Mouse (Mus musculus) urinary bladder, postnatal 10 days (tissue): ENCODE results near the gene Borcs6.
A peak's percentile ranks its signal among the peaks of the same experiment; 100 is the strongest.

ENCODE experiments used
- DNase-seq: peaks from one replicate; pipeline ENCODE4 v3.0.0; 2022; ENCODE audit warnings: low spot score

The Borcs6 gene

DNA sequence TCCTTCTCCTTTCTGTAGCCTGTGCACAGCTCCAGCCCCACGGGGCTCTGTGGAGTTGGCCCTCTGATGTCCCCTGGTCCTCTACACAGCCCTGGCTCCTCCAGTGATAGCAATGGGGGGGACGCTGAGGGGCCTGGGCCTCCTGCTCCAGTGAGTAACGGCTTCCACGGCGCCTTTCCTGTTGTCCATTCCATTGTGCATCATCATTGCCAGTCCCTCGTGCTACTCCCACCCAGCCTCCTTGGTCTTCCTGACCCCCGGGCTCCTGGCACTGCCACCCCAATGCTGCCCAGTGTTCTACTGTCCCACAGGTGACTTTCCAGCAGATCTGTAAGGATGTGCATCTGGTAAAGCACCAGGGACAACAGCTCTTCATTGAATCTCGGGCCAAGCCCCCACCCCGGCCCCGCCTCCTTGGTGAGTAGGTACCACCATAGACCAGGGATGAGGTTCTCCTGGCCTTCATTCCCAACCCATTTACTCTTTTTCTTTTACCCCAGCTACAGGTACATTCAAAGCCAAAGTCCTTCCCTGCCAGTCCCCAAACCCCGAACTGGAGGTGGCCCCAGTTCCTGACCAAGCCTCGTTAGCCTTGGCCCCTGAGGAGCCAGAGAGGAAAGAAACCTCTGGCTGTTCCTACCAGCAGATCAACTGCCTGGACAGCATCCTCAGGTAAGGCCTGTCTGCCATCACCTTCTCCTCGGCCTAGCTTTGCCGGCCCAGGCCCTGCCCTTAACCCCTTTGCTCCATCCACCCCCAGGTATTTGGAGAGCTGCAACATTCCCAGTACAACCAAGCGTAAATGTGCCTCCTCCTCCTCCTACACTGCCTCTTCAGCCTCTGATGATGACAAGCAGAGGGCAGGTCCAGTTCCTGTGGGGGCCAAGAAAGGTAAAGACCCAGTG is 44.3 kb downstream of the Borcs6 start:
- no peak for DNase-seq

DNA sequence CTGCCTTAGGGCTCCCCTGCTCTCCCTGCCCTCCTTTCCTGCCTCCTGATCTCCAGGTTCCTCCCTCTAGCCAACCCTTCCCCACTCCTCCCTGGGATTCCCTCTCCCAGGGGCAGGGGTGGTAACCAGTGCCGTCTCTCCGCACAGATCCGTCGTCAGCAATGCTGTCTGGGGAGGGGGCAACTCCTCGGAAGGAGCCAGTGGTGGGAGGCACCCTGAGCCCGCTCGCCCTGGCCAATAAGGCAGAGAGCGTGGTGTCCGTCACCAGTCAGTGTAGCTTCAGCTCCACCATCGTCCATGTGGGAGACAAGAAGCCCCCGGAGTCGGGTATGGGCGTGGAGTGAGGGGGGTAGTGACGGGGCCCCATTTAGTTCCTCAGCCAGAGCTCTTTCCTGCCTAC is 45.0 kb downstream of the Borcs6 start:
- no peak for DNase-seq

DNA sequence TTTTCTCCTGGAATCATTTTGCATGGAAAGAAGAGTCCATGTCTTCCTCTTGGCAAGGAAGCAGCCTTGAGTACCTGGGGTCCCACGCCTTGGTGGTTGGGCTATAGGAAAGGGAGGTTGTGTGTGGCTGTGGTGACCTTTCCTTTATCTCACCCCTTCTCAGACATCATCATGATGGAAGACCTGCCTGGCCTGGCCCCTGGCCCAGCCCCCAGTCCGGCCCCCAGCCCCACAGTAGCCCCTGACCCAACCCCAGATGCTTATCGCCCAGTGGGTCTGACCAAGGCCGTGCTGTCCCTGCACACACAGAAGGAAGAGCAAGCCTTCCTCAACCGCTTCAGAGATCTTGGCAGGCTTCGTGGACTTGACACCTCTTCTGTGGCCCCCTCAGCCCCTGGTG is 45.7 kb downstream of the Borcs6 start:
- DNase-seq: no peak

DNA sequence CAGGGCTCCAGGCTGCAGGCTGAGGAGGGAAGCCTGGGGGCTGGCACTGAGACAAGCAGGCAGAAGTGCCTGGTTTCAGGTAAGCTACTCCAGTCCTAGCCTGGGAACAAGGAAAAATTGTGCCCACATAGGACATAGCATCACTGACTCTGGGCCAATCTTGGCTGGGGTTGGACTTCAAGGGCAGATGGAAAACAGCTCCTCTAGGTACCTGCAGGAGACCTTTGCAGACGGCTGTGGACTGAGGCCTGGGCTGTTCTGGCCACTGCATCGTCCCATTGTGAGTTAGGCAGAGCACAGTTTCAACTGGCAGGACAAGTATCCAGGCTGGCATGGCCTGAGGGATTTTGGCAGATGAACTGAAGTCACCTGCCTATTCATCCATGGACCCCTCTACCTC is 46.3 kb downstream of the Borcs6 start:
- no peak for DNase-seq

DNA sequence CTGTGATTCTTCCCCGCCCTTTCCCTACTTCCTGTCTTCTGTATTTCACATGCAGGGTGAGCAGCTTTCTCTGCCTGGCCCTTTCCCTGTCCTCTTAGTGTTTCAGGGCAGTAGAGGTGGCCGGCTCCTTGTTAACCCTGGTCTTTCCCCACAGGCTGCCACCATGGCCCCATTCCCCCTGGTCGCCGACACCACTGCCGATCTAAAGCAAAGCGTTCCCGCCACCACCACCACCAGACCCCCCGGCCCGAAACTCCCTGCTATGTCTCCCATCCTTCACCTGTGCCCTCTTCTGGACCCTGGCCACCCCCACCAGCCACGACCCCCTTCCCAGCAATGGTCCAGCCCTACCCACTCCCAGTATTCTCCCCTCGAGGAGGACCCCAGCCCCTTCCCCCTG is 46.8 kb downstream of the Borcs6 start:
- DNase-seq: no peak

DNA sequence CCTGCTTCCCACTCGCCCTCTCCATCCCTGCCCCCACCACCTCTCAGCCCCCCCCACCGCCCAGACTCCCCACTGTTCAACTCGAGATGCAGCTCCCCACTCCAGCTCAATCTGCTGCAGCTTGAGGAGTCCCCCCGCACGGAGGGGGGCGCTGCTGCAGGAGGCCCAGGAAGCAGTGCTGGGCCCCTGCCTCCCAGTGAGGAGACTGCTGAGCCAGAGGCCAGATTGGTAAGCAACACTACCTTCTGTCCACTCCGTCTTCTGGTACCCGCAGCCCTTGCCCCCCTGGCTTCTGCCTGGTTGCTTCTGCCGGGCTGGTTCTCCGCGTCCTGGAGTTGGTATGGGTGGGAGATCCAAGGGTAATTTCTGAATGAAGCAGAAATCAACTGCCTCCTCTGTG is 47.3 kb downstream of the Borcs6 start:
- DNase-seq: no peak

DNA sequence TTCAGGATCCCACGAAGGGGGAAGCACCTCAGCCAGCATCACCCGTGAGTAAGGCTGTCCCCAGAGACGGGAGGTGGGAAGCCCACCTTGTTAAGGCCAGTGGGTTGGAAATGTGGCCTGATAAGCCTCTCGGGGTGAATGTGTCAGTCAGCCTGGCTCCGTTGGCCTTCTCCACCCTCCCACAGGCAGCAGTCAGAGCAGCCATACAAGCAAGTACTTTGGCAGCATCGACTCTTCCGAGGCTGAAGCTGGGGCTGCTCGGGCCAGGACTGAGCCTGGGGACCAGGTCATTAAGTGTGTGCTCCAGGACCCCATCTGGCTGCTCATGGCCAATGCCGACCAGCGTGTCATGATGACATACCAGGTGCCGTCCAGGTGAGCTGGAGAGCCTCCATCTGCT is 48.2 kb downstream of the Borcs6 start:
- DNase-seq: no peak

DNA sequence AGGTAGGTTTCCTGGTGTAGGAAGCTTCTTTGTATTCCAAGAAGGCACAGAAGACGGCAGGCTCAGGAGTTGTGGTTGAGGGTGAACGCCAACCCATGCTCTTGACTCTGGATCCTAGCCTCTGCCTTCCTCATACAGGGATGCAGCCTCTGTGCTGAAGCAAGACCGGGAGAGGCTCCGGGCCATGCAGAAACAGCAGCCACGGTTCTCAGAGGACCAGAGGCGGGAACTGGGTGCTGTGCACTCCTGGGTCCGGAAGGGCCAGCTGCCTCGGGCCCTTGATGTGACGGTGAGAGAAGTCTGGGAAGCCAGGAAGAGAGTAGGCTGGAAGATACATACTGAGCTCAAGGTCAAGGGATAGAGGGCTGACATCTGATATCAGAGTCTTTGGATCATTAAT is 48.7 kb downstream of the Borcs6 start:
- no peak for DNase-seq

DNA sequence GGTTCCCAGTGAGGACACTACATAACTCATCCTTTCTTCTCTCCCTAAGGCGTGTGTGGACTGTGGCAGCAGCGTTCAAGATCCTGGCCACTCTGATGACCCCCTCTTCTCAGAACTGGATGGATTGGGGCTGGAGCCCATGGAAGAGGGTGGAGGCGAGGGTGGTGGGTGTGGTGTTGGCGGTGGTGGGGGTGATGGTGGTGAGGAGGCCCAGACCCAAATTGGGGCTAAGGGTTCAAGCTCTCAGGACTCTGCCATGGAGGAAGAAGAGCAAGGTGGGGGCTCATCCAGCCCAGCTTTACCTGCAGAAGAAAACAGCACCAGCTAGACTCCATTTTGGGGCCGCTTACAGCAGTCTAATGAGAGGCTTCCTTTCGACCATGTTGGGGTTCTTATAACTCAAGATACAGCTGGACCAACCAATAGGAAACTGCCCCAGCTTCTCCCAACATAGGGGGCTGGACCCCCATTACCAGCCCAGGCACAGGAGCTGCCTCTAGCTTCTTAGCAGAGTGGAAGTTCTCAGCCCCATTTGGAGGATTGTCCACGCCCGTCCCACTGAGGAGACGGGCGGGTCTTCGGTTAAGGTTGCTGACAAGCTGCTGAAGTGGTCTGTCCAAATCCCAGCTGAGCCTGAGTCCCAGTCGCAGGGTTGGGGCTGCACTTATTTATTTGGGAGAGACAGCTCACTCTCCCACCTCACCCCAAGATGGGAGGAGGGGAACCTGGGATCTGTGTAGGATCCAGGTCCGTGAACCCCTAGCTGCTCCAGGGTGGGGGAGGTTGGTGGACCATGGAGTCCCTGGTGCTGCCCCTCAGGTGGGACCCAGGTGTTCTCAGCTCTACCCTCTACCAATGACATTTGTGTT is 49.7 kb downstream of the Borcs6 start:
- DNase-seq: no peak

DNA sequence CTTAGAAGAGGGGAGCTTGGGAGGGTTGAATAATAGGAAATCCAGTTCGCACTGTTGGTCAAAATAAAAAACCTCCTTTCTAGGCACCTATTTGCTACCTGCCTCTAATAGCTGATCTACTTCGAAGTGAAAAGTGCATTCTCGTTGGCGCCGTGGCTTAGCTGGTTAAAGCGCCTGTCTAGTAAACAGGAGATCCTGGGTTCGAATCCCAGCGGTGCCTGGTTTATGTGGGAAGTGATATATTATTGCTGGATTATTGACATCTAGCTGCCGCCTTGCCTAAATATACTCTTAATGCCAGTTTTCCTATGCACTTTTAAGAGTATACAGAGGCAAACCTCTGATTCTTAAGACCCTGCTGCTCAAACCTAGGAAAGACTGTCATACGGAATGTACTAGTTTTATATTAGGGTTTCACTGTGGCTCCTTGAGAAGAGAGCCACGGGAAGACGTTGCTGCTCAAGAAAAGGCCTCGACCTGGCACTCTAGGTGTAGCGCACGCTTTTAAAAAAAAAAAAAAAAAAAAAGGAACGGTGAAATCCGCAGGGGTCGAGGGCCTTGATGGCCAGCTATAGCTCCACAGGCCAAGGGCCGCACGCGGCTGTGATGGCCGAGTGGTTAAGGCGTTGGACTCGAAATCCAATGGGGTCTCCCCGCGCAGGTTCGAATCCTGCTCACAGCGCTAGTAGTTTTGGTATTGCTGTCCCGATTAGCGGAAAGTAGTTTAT is 51.0 kb downstream of the Borcs6 start:
- peak; percentile 92 for DNase-seq
